Mouse (Mus musculus) CH12.LX (cell line): Measurements from ENCODE around the gene Mptx1.

ENCODE experiments used
- CHD1 ChIP-seq: IDR thresholded peaks from 2 replicates; pipeline ENCODE4 v1.6.1; 2012; ENCODE audit warnings: low read depth, low read length, improper control_type of control experiment, inconsistent platforms
- CHD2 ChIP-seq: IDR thresholded peaks from 2 replicates; pipeline ENCODE4 v1.6.1; 2011; ENCODE audit warnings: low read length, improper control_type of control experiment
- CTCF ChIP-seq, 2 experiments: IDR thresholded peaks in 1 of 2; conservative IDR thresholded peaks in 1 of 2; 2 replicates each; pipeline ENCODE4 v1.5.1; 2011 to 2012; ENCODE audit warnings: low read depth in 2 of 2, low read length in 2 of 2, improper control_type of control experiment in 1 of 2, inconsistent platforms in 1 of 2, mild to moderate bottlenecking in 1 of 2, moderate library complexity in 1 of 2
- EP300 ChIP-seq: IDR thresholded peaks from 2 replicates; pipeline ENCODE4 v1.6.1; 2011; ENCODE audit warnings: low read length, improper control_type of control experiment
- GABPA ChIP-seq: IDR thresholded peaks from 2 replicates; pipeline ENCODE4 v1.6.1; 2012; ENCODE audit warnings: low read depth, low read length, improper control_type of control experiment, inconsistent platforms; ENCODE audit not compliant: insufficient replicate concordance
- HCFC1 ChIP-seq: IDR thresholded peaks from 2 replicates; pipeline ENCODE4 v1.6.1; 2012; ENCODE audit warnings: low read depth, mild to moderate bottlenecking, inconsistent platforms, low read length, improper control_type of control experiment
- KAT2A ChIP-seq: IDR thresholded peaks from 2 replicates; pipeline ENCODE4 v1.6.1; 2012; ENCODE audit warnings: low read length, improper control_type of control experiment, inconsistent platforms; ENCODE audit not compliant: insufficient replicate concordance
- MAFK ChIP-seq: IDR thresholded peaks from 2 replicates; pipeline ENCODE4 v1.6.1; 2011; ENCODE audit warnings: low read length, improper control_type of control experiment; ENCODE audit not compliant: insufficient replicate concordance
- MYC ChIP-seq: IDR thresholded peaks from 2 replicates; pipeline ENCODE4 v1.6.1; 2011; ENCODE audit warnings: low read depth, mild to moderate bottlenecking, improper control_type of control experiment, low read length
- POLR2A ChIP-seq: IDR thresholded peaks from 2 replicates; pipeline ENCODE4 v1.6.1; 2011; ENCODE audit warnings: low read depth, mild to moderate bottlenecking, improper control_type of control experiment, low read length
- ZMIZ1 ChIP-seq: IDR thresholded peaks from 2 replicates; pipeline ENCODE4 v1.6.1; 2012; ENCODE audit warnings: low read depth, mild to moderate bottlenecking, inconsistent platforms, low read length, improper control_type of control experiment

- TF ChIP-seq EP300 (no peak), CTCF (conservative IDR thresholded peaks at IDR 0.05 in 1 of 2, IDR thresholded peaks at IDR 0.05 in 1 of 2; ENCODE audit: low read depth in 2 of 2, low read length in 2 of 2) (no peak), GABPA (no peak), CHD2 (no peak), POLR2A (no peak), CHD1 (no peak), HCFC1 (no peak), MAFK (no peak), ZMIZ1 (no peak), KAT2A (no peak), MYC (no peak)
Observed at GRCm38 (mm10) chr1:174330218-174330617, at the start of gene Mptx1.
